Mouse (Mus musculus) testis, postnatal 10 days (tissue): ENCODE measurements around the gene Gm773.
"Not testable (repeated sequence)": the region's sequence is repeated elsewhere in the genome, so short reads cannot be mapped to it uniquely, and the experiment has no call there.

ENCODE experiments used
- DNase-seq: peaks from one replicate; pipeline ENCODE4 v3.0.0; 2021; ENCODE audit warnings: low spot score

Gene Gm773

GRCm38 (mm10) chrX:56212771-56213170, at the start of gene Gm773:
Gene Gm773 (minus strand): TSS chrX:56212881.
- DNase-seq = no peak

GRCm38 (mm10) chrX:56186449-56186848, 26.2 kb downstream of the Gm773 start:
- not testable (repeated sequence) for DNase-seq

GRCm38 (mm10) chrX:56151396-56151795, 61.3 kb downstream of the Gm773 start:
- no peak for DNase-seq
